In the genomic region with DNA sequence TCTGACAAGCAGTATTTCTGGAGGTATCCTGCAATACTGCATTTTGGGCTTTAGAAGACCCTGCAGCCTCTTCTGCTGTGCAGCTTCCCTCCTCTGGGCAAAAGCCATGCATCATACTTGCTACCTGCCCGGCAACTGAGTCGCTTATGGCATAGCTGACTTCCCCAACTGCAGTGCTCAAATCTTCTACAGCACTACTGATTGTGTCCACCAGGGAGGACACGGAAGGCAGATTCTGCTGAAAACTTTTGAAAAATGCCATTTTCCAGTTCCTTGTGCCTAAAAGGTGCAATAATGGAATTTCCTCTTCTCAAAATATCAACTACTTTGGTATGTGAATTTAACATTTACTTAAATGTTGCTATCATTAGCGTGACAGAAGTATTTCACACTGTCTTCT, we compare ENCODE assay signal across 28 mouse cellular contexts. TPM values are rescaled to one million over a fixed set of nuclear protein-coding genes. Genes with fewer than 3 reads are reported as not detected.
A peak's percentile ranks its signal among the peaks of the same experiment; 100 is the strongest.
DNase-seq lines count a peak whose midpoint lies in the region; ATAC-seq and TF ChIP-seq lines count a peak whose summit lies in the region.
"Had no signal": no experiment of that assay in that cellular context is flagged by ENCODE, and none has a peak within 500 bp of the region (broad histone marks: within the 10 kb centered on the region; RNA-seq: fewer than 3 reads in every experiment).

No protein-coding gene starts in this region.

- TF ChIP-seq CTCF in kidney, postnatal 0 days (IDR thresholded peaks at IDR 0.05; ENCODE audit: low read depth): peak; percentile 16; the same call in 1 of the 2 replicates
- no peak; the same call in 1 of the 2 replicates for TF ChIP-seq CTCF in forebrain, postnatal 0 days (IDR thresholded peaks at IDR 0.05; ENCODE audit: low read depth)

- no peaks in the 10 kb centered on the region for H3K4me1 ChIP-seq in kidney, postnatal 0 days (replicated peaks; ENCODE audit: insufficient read depth, low read length)
- no peaks in the 10 kb centered on the region for H3K4me1 ChIP-seq in kidney, embryonic 14.5 days (ENCODE audit: control insufficient read depth, insufficient read depth, low read length)
- H3K4me1 ChIP-seq in midbrain, embryonic 11.5 days (ENCODE audit: control insufficient read depth, insufficient read depth, low read length): no peaks in the 10 kb centered on the region
- H3K4me1 ChIP-seq in midbrain, embryonic 15.5 days: no peaks in the 10 kb centered on the region
- no peaks in the 10 kb centered on the region for H3K4me1 ChIP-seq in forebrain, postnatal 0 days (ENCODE audit: insufficient read depth)
- H3K4me1 ChIP-seq: forebrain, embryonic 13.5 days; heart, embryonic 10.5 days; heart, embryonic 15.5 days; kidney, embryonic 15.5 days; limb, embryonic 13.5 days; midbrain, embryonic 10.5 days had no signal

- intact Hi-C loops in left cerebral cortex, postnatal 4 days (cut with DNase I): no loop called here

- H3K9ac ChIP-seq in kidney, postnatal 0 days (ENCODE audit: low read depth, low read length): no peak overlapping the region
- H3K9ac ChIP-seq in kidney, embryonic 14.5 days (ENCODE audit: low read depth, low read length): no peak overlapping the region
- no peak overlapping the region for H3K9ac ChIP-seq in midbrain, embryonic 11.5 days (ENCODE audit: low read length)
- no peak overlapping the region for H3K9ac ChIP-seq in midbrain, embryonic 15.5 days
- H3K9ac ChIP-seq in forebrain, postnatal 0 days: no peak overlapping the region
- H3K9ac ChIP-seq: forebrain, embryonic 13.5 days; heart, embryonic 15.5 days; kidney, embryonic 15.5 days; limb, embryonic 13.5 days; liver, embryonic 13.5 days; lung, embryonic 14.5 days had no signal

- 85% methylated on average over 4 of the region's 4 CpGs for WGBS in kidney, postnatal 0 days
- 92% methylated on average over 4 of the region's 4 CpGs for WGBS in kidney, embryonic 14.5 days
- 87% methylated on average over 4 of the region's 4 CpGs for WGBS in midbrain, embryonic 11.5 days
- WGBS in midbrain, embryonic 15.5 days: 91% methylated on average over 4 of the region's 4 CpGs
- WGBS in forebrain, postnatal 0 days: 85% methylated on average over 4 of the region's 4 CpGs

- no peak for ATAC-seq in kidney, postnatal 0 days (replicated peaks; ENCODE audit: low FRiP score, low read depth)
- ATAC-seq in kidney, embryonic 14.5 days (ENCODE audit: low FRiP score, low TSS enrichment): no peak
- no peak for ATAC-seq in midbrain, embryonic 11.5 days (ENCODE audit: low FRiP score)
- no peak for ATAC-seq in midbrain, embryonic 15.5 days (replicated peaks)
- ATAC-seq in forebrain, postnatal 0 days: no peak
- ATAC-seq: CD4-positive, CD25-positive, alpha-beta regulatory T cell, adult 4 months; forebrain, embryonic 13.5 days had no signal

- no peaks in the 10 kb centered on the region for H3K9me3 ChIP-seq in kidney, postnatal 0 days (replicated peaks; ENCODE audit: low read length)
- H3K9me3 ChIP-seq in kidney, embryonic 14.5 days (ENCODE audit: control insufficient read depth, low read length): no peaks in the 10 kb centered on the region
- H3K9me3 ChIP-seq in midbrain, embryonic 11.5 days (ENCODE audit: control insufficient read depth, low read length): no peaks in the 10 kb centered on the region
- no peaks in the 10 kb centered on the region for H3K9me3 ChIP-seq in midbrain, embryonic 15.5 days
- H3K9me3 ChIP-seq in forebrain, postnatal 0 days (ENCODE audit: low read length): no peaks in the 10 kb centered on the region
- H3K9me3 ChIP-seq: forebrain, embryonic 13.5 days; heart, embryonic 10.5 days; heart, embryonic 15.5 days; kidney, embryonic 15.5 days; limb, embryonic 13.5 days; liver, embryonic 13.5 days; midbrain, embryonic 10.5 days had no signal

- H3K4me2 ChIP-seq in kidney, postnatal 0 days (ENCODE audit: low read length): no peak overlapping the region
- no peak overlapping the region for H3K4me2 ChIP-seq in kidney, embryonic 14.5 days (replicated peaks; ENCODE audit: low read depth, low read length)
- H3K4me2 ChIP-seq in midbrain, embryonic 11.5 days: no peak overlapping the region
- H3K4me2 ChIP-seq in midbrain, embryonic 15.5 days: no peak overlapping the region
- H3K4me2 ChIP-seq in forebrain, postnatal 0 days (ENCODE audit: low read depth): no peak overlapping the region
- H3K4me2 ChIP-seq: forebrain, embryonic 13.5 days; heart, embryonic 15.5 days; kidney, embryonic 15.5 days; limb, embryonic 13.5 days; liver, embryonic 13.5 days; lung, embryonic 14.5 days had no signal

- H3K27me3 ChIP-seq in kidney, postnatal 0 days (ENCODE audit: insufficient read depth, low read length): no peaks in the 10 kb centered on the region
- no peaks in the 10 kb centered on the region for H3K27me3 ChIP-seq in kidney, embryonic 14.5 days (ENCODE audit: control insufficient read depth, insufficient read depth, low read length)
- H3K27me3 ChIP-seq in midbrain, embryonic 11.5 days (ENCODE audit: control insufficient read depth, insufficient read depth, low read length): no peaks in the 10 kb centered on the region
- no peaks in the 10 kb centered on the region for H3K27me3 ChIP-seq in midbrain, embryonic 15.5 days (replicated peaks)
- H3K27me3 ChIP-seq in forebrain, postnatal 0 days (ENCODE audit: insufficient read depth, low read length): no peaks in the 10 kb centered on the region
- H3K27me3 ChIP-seq: forebrain, embryonic 13.5 days; heart, embryonic 15.5 days; kidney, embryonic 15.5 days; limb, embryonic 13.5 days; liver, embryonic 13.5 days had no signal

- H3K36me3 ChIP-seq in kidney, postnatal 0 days (ENCODE audit: insufficient read depth, low read length): no peaks in the 10 kb centered on the region
- no peaks in the 10 kb centered on the region for H3K36me3 ChIP-seq in kidney, embryonic 14.5 days (ENCODE audit: control insufficient read depth, insufficient read depth, low read length)
- no peaks in the 10 kb centered on the region for H3K36me3 ChIP-seq in midbrain, embryonic 11.5 days (ENCODE audit: control insufficient read depth, insufficient read depth, low read length)
- no peaks in the 10 kb centered on the region for H3K36me3 ChIP-seq in midbrain, embryonic 15.5 days (replicated peaks)
- no peaks in the 10 kb centered on the region for H3K36me3 ChIP-seq in forebrain, postnatal 0 days (ENCODE audit: insufficient read depth)
- H3K36me3 ChIP-seq: heart, embryonic 10.5 days; heart, embryonic 15.5 days; kidney, embryonic 15.5 days; midbrain, embryonic 10.5 days had no signal

- DNase-seq in kidney, postnatal 0 days (ENCODE audit: low spot score): no peak
- DNase-seq in midbrain, embryonic 11.5 days (ENCODE audit: low spot score, missing footprints): peak; percentile 70
- DNase-seq in R1 (ENCODE audit: low read depth, low spot score): peak; percentile 6
- DNase-seq in forebrain, postnatal 0 days: no peak
- DNase-seq in left cerebral cortex, postnatal 4 days: no peak
- DNase-seq: adrenal gland, postnatal 36 days; cerebellum, adult 2 months; cerebellum, postnatal 14 days; gastrocnemius, postnatal 25 days; heart, adult 11 months; kidney, adult 11 months; kidney, postnatal 36 days; layer of hippocampus, postnatal 36 days; liver, embryonic 13.5 days; lung, embryonic 14.5 days; lung, postnatal 14 days; retina, postnatal 1 day; right cerebral cortex, postnatal 14 days had no signal

- H3K4me3 ChIP-seq in kidney, postnatal 0 days (replicated peaks; ENCODE audit: low read depth, low read length): no peak overlapping the region
- H3K4me3 ChIP-seq in kidney, embryonic 14.5 days (ENCODE audit: low read length): no peak overlapping the region
- no peak overlapping the region for H3K4me3 ChIP-seq in midbrain, embryonic 11.5 days (ENCODE audit: low read depth, low read length)
- no peak overlapping the region for H3K4me3 ChIP-seq in midbrain, embryonic 15.5 days
- H3K4me3 ChIP-seq in forebrain, postnatal 0 days (ENCODE audit: low read depth, low read length): no peak overlapping the region
- H3K4me3 ChIP-seq: forebrain, embryonic 13.5 days; heart, embryonic 10.5 days; heart, embryonic 15.5 days; kidney, embryonic 15.5 days; limb, embryonic 13.5 days; liver, embryonic 13.5 days; midbrain, embryonic 10.5 days had no signal

- H3K27ac ChIP-seq in kidney, postnatal 0 days: no peak overlapping the region
- H3K27ac ChIP-seq in kidney, embryonic 14.5 days (ENCODE audit: low read depth, low read length): no peak overlapping the region
- H3K27ac ChIP-seq in midbrain, embryonic 11.5 days (ENCODE audit: low read depth, low read length): no peak overlapping the region
- H3K27ac ChIP-seq in midbrain, embryonic 15.5 days: no peak overlapping the region
- no peak overlapping the region for H3K27ac ChIP-seq in forebrain, postnatal 0 days (ENCODE audit: low read depth, low read length)
- H3K27ac ChIP-seq: forebrain, embryonic 13.5 days; heart, embryonic 10.5 days; heart, embryonic 15.5 days; kidney, embryonic 15.5 days; limb, embryonic 13.5 days; liver, embryonic 13.5 days; midbrain, embryonic 10.5 days had no signal

RNA-seq across cellular contexts. Expression of gene Syt14, which starts 51.2 kb away (rescaled TPM):
- 0.62 and 0.71 TPM in 2 replicates for polyA plus RNA-seq in kidney, postnatal 0 days (2015; fragmentation: Nextera tagmentation; extraction: Ambion mirVana)
- 2.6 and 3.2 TPM in 2 replicates for polyA plus RNA-seq in kidney, embryonic 14.5 days (2014; fragmentation: Nextera tagmentation; extraction: Ambion mirVana)
- 6.3 and 6.4 TPM in 2 replicates for polyA plus RNA-seq in midbrain, embryonic 11.5 days (2014; fragmentation: Nextera tagmentation; extraction: Ambion mirVana)
- 7.8 and 9.1 TPM in 2 replicates for polyA plus RNA-seq in midbrain, embryonic 15.5 days (2015; fragmentation: Nextera tagmentation; extraction: Ambion mirVana)
- 11.8 and 16.7 TPM in 2 replicates for total RNA-seq in forebrain, postnatal 0 days (2014; rRNA removed)
- polyA plus RNA-seq in forebrain, postnatal 0 days (2015; fragmentation: Nextera tagmentation; extraction: Ambion mirVana): 2.6 and 4.6 TPM in 2 replicates
- 10 to 100 TPM; 28.6 to 29.0 TPM for total RNA-seq in left cerebral cortex, postnatal 4 days (2021)
- total RNA-seq: monocyte, adult 5-6 weeks had no signal

Comparison
In these comparisons a context has a peak if more than half of its experiments do, and no peak if none do; other contexts are left out.
1. DNase-seq: peak in midbrain, embryonic 11.5 days (single experiment) and R1 (single experiment); none in kidney, postnatal 0 days (single experiment), forebrain, postnatal 0 days (single experiment) and left cerebral cortex, postnatal 4 days (single experiment).